Mouse (Mus musculus) bone marrow macrophage, adult 2 months (primary cell): ENCODE data around the gene Yeats4. TPM values are rescaled to one million over a fixed set of nuclear protein-coding genes. Genes with fewer than 3 reads are reported as not detected.

ENCODE experiments used
- H3K27ac ChIP-seq: 2 replicates; pipeline ENCODE4 v1.5.1; 2012; ENCODE audit warnings: low read depth, low read length; ENCODE audit not compliant: insufficient read depth
- H3K4me1 ChIP-seq: 2 replicates; pipeline ENCODE4 v1.6.1; 2012; ENCODE audit warnings: low read length; ENCODE audit not compliant: control insufficient read depth, insufficient read depth
- H3K4me3 ChIP-seq: 2 replicates; pipeline ENCODE4 v1.5.1; 2012; ENCODE audit warnings: mild to moderate bottlenecking, low read length, moderate library complexity; ENCODE audit not compliant: insufficient read depth
- CTCF ChIP-seq: IDR thresholded peaks from 2 replicates; pipeline ENCODE4 v1.5.1; 2012; ENCODE audit warnings: low read depth, mild to moderate bottlenecking, low read length, moderate library complexity
- POLR2A ChIP-seq: IDR thresholded peaks from 2 replicates; pipeline ENCODE4 v1.6.1; 2012; ENCODE audit warnings: mild to moderate bottlenecking, low read depth, low read length, borderline replicate concordance
- polyA plus RNA-seq: library from polyadenylated mRNA; stranded (reverse); fragments of >200 nt; gene quantifications from 2 replicates; pipeline ENCODE4 v1.2.4, GENCODE M21; 2012; ENCODE audit not compliant: missing spikeins, insufficient read depth, insufficient read length

Yeats4 gene
- polyA plus RNA-seq, 1 experiment, result 61.0 TPM

GRCm38 (mm10) chr10:117206070-117206469 lies 18.2 kb downstream of the Yeats4 start:
- TF ChIP-seq CTCF, result no peak
- TF ChIP-seq POLR2A, result no peak
- Histone ChIP-seq H3K4me3 (no peak overlapping the region), H3K4me1 (no peaks in the 10 kb centered on the region), H3K27ac (no peak overlapping the region)

GRCm38 (mm10) chr10:117203558-117203981 lies 20.7 kb downstream of the Yeats4 start:
- H3K4me3 ChIP-seq, result no peak overlapping the region
- no peak overlapping the region for H3K27ac ChIP-seq
- no peaks in the 10 kb centered on the region for H3K4me1 ChIP-seq

GRCm38 (mm10) chr10:117202981-117203557 lies 21.2 kb downstream of the Yeats4 start:
- TF ChIP-seq CTCF, result no peak
- no peak for TF ChIP-seq POLR2A
- no peaks in the 10 kb centered on the region for H3K4me1 ChIP-seq
- H3K27ac ChIP-seq, result no peak overlapping the region
- no peak overlapping the region for H3K4me3 ChIP-seq

More at GRCm38 (mm10) chr10:117203558-117203981, 20.7 kb downstream of the Yeats4 start:
- TF ChIP-seq POLR2A, result no peak
- no peak for TF ChIP-seq CTCF

GRCm38 (mm10) chr10:117199701-117200100 lies 24.6 kb downstream of the Yeats4 start:
- Histone ChIP-seq H3K27ac (no peak overlapping the region), H3K4me1 (no peaks in the 10 kb centered on the region), H3K4me3 (no peak overlapping the region)
- TF ChIP-seq POLR2A (no peak), CTCF (no peak)

- H3K4me3 ChIP-seq, result no peak overlapping the region
- no peaks in the 10 kb centered on the region for H3K4me1 ChIP-seq
- H3K27ac ChIP-seq, result no peak overlapping the region
- no peak for TF ChIP-seq POLR2A
- no peak for TF ChIP-seq CTCF
Measured at GRCm38 (mm10) chr10:117196696-117197095, 27.6 kb downstream of the Yeats4 start.

- Histone ChIP-seq H3K27ac (no peak overlapping the region), H3K4me1 (no peaks in the 10 kb centered on the region), H3K4me3 (no peak overlapping the region)
- no peak for TF ChIP-seq POLR2A
Measured at GRCm38 (mm10) chr10:117195748-117196147, 28.6 kb downstream of the Yeats4 start.

- no peak overlapping the region for H3K27ac ChIP-seq
- TF ChIP-seq CTCF, result no peak
- TF ChIP-seq POLR2A, result no peak
- no peaks in the 10 kb centered on the region for H3K4me1 ChIP-seq
- H3K4me3 ChIP-seq, result no peak overlapping the region
Measured at GRCm38 (mm10) chr10:117195005-117195404, 29.3 kb downstream of the Yeats4 start.

- Histone ChIP-seq H3K4me1 (no peaks in the 10 kb centered on the region), H3K4me3 (no peak overlapping the region), H3K27ac (no peak overlapping the region)
- TF ChIP-seq CTCF (no peak), POLR2A (no peak)
Measured at GRCm38 (mm10) chr10:117193364-117193763, 30.9 kb downstream of the Yeats4 start.

- no peak overlapping the region for H3K4me3 ChIP-seq
- no peak overlapping the region for H3K27ac ChIP-seq
- no peaks in the 10 kb centered on the region for H3K4me1 ChIP-seq
- TF ChIP-seq CTCF (no peak), POLR2A (no peak)
Measured at GRCm38 (mm10) chr10:117185399-117186089, 38.8 kb downstream of the Yeats4 start.

GRCm38 (mm10) chr10:117181098-117181497 lies 43.2 kb downstream of the Yeats4 start:
- no peak for TF ChIP-seq POLR2A
- TF ChIP-seq CTCF, result no peak
- Histone ChIP-seq H3K4me1 (no peaks in the 10 kb centered on the region), H3K4me3 (no peak overlapping the region), H3K27ac (no peak overlapping the region)
